Mouse (Mus musculus): ENCODE data around the gene Fgfr2.

GRCm38 (mm10) chr7:130965396-130965795 is 2157.8 kb downstream of the Fgfr2 start:
- TF ChIP-seq POLR2A (IDR thresholded peaks at IDR 0.05; ENCODE audit: insufficient read length, low read depth) (peak; percentile 42), MAX (IDR thresholded peaks at IDR 0.05; ENCODE audit: low read depth) (no peak), POLR2AphosphoS2 (IDR thresholded peaks at IDR 0.05; ENCODE audit: insufficient read length, low read depth) (no peak), USF1 (IDR thresholded peaks at IDR 0.05; ENCODE audit: low read depth) (no peak), E2F4 (IDR thresholded peaks at IDR 0.05; ENCODE audit: insufficient read depth) (no peak), TCF12 (IDR thresholded peaks at IDR 0.05; ENCODE audit: insufficient read depth, poor library complexity, severe bottlenecking) (no peak), CEBPB (IDR thresholded peaks at IDR 0.05; ENCODE audit: insufficient read depth, poor library complexity, severe bottlenecking) (peak; percentile 90), SRF (IDR thresholded peaks at IDR 0.05; ENCODE audit: control insufficient read depth, insufficient read length, low read depth) (no peak)
